Mouse (Mus musculus) T-helper 17 cell (primary cell): ENCODE measurements around the gene Stra6.

Experiments used
- in situ Hi-C, 2 experiments: fragments of 300-600 bp; cut with MboI, MseI; formaldehyde crosslinking; loops; 1 replicate in 1 of 2; 2 replicates in 1 of 2; pipeline ENCODE4 v1.15.1; 2025; ENCODE audit warnings: high pct_unique_total_duplicates in 2 of 2

Gene Stra6

GRCm38 (mm10) chr9:58091623-58092425 lies 28.2 kb downstream of the Stra6 start:
- in situ Hi-C loops = no loop called here

- in situ Hi-C loops = no loop called here
These were observed 29.1 kb downstream of the Stra6 start for GRCm38 (mm10) chr9:58092581-58093269.

GRCm38 (mm10) chr9:58093776-58094175 lies 30.2 kb downstream of the Stra6 start:
- in situ Hi-C loops = no loop called here

- in situ Hi-C loops = loop anchor here in 1 of 2 experiments (5.0 kb wide), 1 partner anchor 66 kb away; no protein-coding TSS in a partner anchor
These were observed 32.4 kb downstream of the Stra6 start for GRCm38 (mm10) chr9:58095977-58096376.

GRCm38 (mm10) chr9:58096629-58097301 lies 33.2 kb downstream of the Stra6 start:
- in situ Hi-C loops = loop anchor here in 1 of 2 experiments (5.0 kb wide), 1 partner anchor 66 kb away; no protein-coding TSS in a partner anchor

GRCm38 (mm10) chr9:58099836-58100565 lies 36.4 kb downstream of the Stra6 start:
- in situ Hi-C loops = loop anchor here in 1 of 2 experiments (5.0 kb wide), 1 partner anchor 62 kb away; no protein-coding TSS in a partner anchor

GRCm38 (mm10) chr9:58102013-58102412 lies 38.4 kb downstream of the Stra6 start:
- in situ Hi-C loops = no loop called here

GRCm38 (mm10) chr9:58103647-58104046 lies 40.1 kb downstream of the Stra6 start:
- in situ Hi-C loops = no loop called here

GRCm38 (mm10) chr9:58105595-58106169 lies 42.1 kb downstream of the Stra6 start:
- in situ Hi-C loops = no loop called here

- in situ Hi-C loops = no loop called here
These were observed 43.9 kb downstream of the Stra6 start for GRCm38 (mm10) chr9:58107494-58107893.

GRCm38 (mm10) chr9:58110787-58111186 lies 47.2 kb downstream of the Stra6 start:
- in situ Hi-C loops = no loop called here

- in situ Hi-C loops = no loop called here
These were observed 47.8 kb downstream of the Stra6 start for GRCm38 (mm10) chr9:58111431-58111830.

GRCm38 (mm10) chr9:58112321-58112751 lies 48.7 kb downstream of the Stra6 start:
- in situ Hi-C loops = no loop called here

- in situ Hi-C loops = no loop called here
These were observed 49.3 kb downstream of the Stra6 start for GRCm38 (mm10) chr9:58112866-58113278.

GRCm38 (mm10) chr9:58113279-58113884 lies 49.8 kb downstream of the Stra6 start:
- in situ Hi-C loops = no loop called here

- in situ Hi-C loops = no loop called here
These were observed 50.4 kb downstream of the Stra6 start for GRCm38 (mm10) chr9:58114019-58114418.

- in situ Hi-C loops = no loop called here
These were observed 51.8 kb downstream of the Stra6 start for GRCm38 (mm10) chr9:58115297-58115925.

GRCm38 (mm10) chr9:58116024-58116651 lies 52.5 kb downstream of the Stra6 start:
- in situ Hi-C loops = no loop called here

- in situ Hi-C loops = no loop called here
These were observed 55.1 kb downstream of the Stra6 start, which contains the start of gene Ccdc33 for GRCm38 (mm10) chr9:58118671-58119070. Gene Ccdc33, minus strand, starts transcription at chr9:58118823.
